Mouse (Mus musculus) frontal cortex, postnatal 10 days (tissue): ENCODE measurements at regions not wholly inside any gene's neighbourhood (a gene's known extent, or its start where the extent isn't known, plus 50 kb on each side); places are given as distances from the start of the nearest gene placed in this dataset.
"Not testable (repeated sequence)": the region's sequence is repeated elsewhere in the genome, so short reads cannot be mapped to it uniquely, and the experiment has no call there.

Experiments used
- DNase-seq, 2 experiments: peaks; one replicate each; pipeline ENCODE4 v3.0.0; 2022; ENCODE audit warnings: low spot score in 2 of 2, mixed read lengths in 1 of 2

GRCm38 (mm10) chr2:78606388-78606787, 261.5 kb upstream of the Ube2e3 start:
- DNase-seq = peak in 1 of 2 experiments; percentile 13

- DNase-seq = no peak
Observed at GRCm38 (mm10) chr2:78600753-78601152, 267.2 kb upstream of the Ube2e3 start.

- no peak for DNase-seq
Observed at GRCm38 (mm10) chr2:78598039-78598438, 269.9 kb upstream of the Ube2e3 start.

- no peak for DNase-seq
Observed at GRCm38 (mm10) chr2:78596251-78596650, 271.7 kb upstream of the Ube2e3 start.

- no peak for DNase-seq
Observed at GRCm38 (mm10) chr2:78580013-78580412, 287.9 kb upstream of the Ube2e3 start.

GRCm38 (mm10) chr2:78572492-78572891, 295.4 kb upstream of the Ube2e3 start:
- no peak for DNase-seq

GRCm38 (mm10) chr2:78558128-78558527, 309.8 kb upstream of the Ube2e3 start:
- no peak for DNase-seq

GRCm38 (mm10) chr2:78551085-78551484, 316.8 kb upstream of the Ube2e3 start:
- no peak for DNase-seq

GRCm38 (mm10) chr2:78548683-78549467, 319.0 kb upstream of the Ube2e3 start:
- DNase-seq = no peak

- no peak for DNase-seq
Observed at GRCm38 (mm10) chr2:78547286-78547685, 320.6 kb upstream of the Ube2e3 start.

- DNase-seq = no peak
Observed at GRCm38 (mm10) chr2:78540422-78540821, 327.5 kb upstream of the Ube2e3 start.

- no peak for DNase-seq
Observed at GRCm38 (mm10) chr2:78539592-78540300, 328.2 kb upstream of the Ube2e3 start.

- no peak for DNase-seq
Observed at GRCm38 (mm10) chr2:78537574-78537973, 330.4 kb upstream of the Ube2e3 start.

- not testable (repeated sequence) for DNase-seq
Observed at GRCm38 (mm10) chr2:78533881-78534280, 334.0 kb upstream of the Ube2e3 start.

GRCm38 (mm10) chr2:78530535-78530934, 337.4 kb upstream of the Ube2e3 start:
- DNase-seq = no peak

- DNase-seq = no peak
Observed at GRCm38 (mm10) chr2:78520258-78521023, 347.5 kb upstream of the Ube2e3 start.

GRCm38 (mm10) chr2:78493115-78493514, 374.8 kb upstream of the Ube2e3 start:
- no peak for DNase-seq

GRCm38 (mm10) chr2:78480036-78480435, 387.9 kb upstream of the Ube2e3 start:
- no peak for DNase-seq

- DNase-seq = no peak
Observed at GRCm38 (mm10) chr2:78459444-78459843, 408.5 kb upstream of the Ube2e3 start.

- no peak for DNase-seq
Observed at GRCm38 (mm10) chr2:78453411-78453810, 414.5 kb upstream of the Ube2e3 start.

- DNase-seq = no peak
Observed at GRCm38 (mm10) chr2:78436816-78437215, 431.1 kb upstream of the Ube2e3 start.

GRCm38 (mm10) chr2:78435071-78435470, 432.9 kb upstream of the Ube2e3 start:
- DNase-seq = no peak
